Mouse (Mus musculus) A20 (cell line): ENCODE measurements around the gene Pgm1.

Source experiments
- DNase-seq: peaks from one replicate; pipeline ENCODE4 v3.0.0-alpha.2; 2011; ENCODE audit warnings: low read depth, low spot score

The Pgm1 gene

DNA sequence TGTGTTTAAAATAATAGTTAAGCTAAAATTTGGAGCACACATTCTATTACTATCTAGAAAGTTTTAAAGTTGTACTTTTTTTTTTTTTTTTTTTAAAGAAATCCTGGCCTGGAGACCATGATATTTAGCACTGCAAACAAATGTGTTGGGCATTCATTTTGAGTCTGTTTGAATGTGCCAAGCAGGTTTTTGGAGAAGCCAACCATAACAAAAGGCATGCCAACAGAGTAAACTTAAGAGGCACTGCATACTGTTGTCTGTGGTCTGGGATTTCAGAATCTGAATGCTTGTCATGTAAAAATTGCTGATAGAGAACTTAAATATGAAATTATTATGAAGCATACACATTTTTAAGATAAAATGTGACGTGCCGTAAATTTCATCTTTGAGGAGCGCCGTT is 28.0 kb downstream of the Pgm1 start:
- DNase-seq: no peak

DNA sequence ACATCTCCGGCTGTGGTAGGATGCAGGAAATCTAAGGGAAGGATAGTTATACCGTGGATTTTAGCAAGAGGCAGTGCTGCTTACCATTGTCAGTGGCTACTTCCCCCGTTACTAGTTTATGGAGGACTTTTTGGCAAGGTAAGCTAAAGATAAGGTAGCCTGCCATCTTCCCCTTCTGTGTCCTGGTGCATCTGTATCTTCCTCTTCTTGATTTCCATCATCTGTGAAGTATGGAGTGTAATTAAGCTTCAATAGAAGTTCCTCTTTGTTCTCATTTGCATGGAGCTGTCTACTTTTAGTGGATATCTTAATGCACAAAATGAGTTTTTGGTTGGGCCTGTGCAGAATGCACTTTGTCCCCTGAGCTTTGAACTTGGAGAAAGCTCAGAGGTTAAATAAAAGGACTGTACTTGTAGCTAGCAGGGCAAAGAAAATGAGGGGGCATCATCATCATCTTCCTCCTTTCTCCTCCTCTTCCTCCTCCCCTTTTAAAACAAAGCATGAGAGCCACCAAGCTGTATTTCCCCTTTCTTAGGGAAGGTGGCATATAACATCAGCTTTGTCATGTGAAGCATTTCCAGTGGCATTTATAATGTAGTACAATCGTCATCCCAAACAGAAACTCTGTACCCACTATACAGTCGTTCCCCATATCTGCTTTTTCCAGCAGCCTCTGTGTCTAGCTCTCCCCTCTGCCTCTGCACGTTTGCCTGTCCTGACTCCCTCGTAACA is 29.0 kb downstream of the Pgm1 start:
- peak; percentile 29 for DNase-seq

DNA sequence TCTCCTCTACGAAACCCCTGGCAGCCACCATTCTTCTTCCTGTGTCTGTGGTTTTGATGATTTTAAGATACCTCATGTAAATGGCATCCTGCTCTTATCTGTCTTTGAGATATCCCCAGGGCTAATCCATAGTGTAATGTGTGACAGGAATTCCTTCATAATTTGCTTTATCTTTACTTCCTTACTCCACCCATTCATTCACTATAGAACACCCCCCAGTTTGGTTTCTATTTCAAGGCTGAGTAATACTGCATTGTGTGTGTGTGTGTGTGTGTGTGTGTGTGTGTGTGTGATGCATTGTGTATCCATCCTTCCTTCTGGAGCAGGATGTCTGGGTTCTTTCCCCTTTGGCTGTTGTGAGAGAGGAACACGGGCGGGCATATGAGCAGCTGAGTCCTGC is 30.1 kb downstream of the Pgm1 start:
- DNase-seq: no peak

DNA sequence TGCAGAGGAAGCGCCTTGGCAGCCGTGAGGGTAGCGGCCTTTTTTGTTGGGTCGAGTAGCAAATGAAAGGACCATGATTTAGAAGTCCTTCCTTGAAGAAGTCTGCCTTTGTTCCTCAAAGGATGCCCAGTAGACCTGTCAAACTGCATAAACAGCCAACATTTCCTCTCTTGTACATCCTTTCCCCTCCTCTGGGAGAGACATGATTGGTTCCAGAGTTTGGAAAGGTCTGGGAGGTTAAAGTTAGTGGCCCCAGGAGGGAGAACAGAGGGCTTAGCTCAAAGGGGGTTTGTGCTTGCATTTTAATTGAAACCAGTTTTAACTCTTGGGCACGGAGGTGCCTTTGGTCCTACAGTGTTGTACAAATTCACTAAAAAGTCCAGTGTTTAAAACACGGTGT is 37.3 kb downstream of the Pgm1 start:
- DNase-seq: no peak

DNA sequence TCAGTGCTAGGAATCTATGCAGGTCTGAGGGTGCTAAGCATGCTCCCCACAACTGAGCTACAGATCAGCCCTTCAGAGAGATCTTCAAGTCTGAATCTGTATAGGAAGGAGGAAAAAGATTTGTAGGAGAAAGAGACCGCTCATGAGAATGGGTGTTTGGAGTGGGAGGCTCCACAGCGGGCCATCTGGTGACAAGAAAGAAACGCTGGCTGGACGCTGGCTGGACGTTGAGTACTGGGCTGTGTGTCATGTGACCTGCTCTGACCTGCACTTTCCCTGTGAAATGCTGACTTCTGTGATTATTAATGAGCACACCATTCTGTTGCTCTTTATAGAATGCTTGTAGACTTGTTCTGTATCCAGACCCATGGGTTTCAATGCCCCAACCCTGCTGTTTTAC is 40.1 kb downstream of the Pgm1 start:
- DNase-seq: no peak

DNA sequence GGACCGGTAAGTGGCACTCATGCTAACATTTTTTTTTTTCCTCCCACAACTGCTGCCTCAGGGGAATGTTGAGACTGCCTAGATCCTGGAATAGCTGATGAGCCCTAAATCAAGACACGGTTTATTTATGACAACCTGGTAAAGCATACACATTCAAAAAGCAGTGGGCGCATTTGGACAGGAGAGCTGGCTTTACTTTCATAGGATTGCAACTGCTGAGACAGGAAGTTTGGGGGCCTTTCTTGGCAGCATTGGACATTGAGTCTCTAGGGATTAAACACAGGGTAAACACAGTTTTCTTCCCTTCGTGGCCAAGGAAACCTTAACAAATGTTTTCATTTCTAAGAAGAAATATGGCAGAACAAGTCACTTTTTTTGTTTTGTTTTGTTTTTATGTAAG is 40.9 kb downstream of the Pgm1 start:
- no peak for DNase-seq

DNA sequence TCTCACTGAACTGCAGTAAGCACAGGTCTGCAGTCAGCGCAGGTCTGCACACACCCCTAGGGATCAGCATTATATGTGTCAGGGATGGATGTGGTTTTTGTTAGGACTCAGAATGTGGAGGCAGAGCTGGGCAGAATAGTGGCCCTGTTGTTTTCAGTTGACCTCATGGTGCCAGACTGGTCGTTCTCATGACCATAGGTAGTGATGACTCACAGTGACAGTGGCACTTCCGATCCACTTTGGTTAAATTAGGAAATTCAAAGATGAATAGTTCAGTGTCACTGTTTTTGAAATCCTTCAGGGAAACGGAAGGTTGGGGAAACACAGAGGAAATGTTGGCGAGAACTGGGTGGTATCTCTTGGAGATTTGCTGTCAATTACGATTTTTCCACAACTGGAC is 43.7 kb downstream of the Pgm1 start:
- no peak for DNase-seq

DNA sequence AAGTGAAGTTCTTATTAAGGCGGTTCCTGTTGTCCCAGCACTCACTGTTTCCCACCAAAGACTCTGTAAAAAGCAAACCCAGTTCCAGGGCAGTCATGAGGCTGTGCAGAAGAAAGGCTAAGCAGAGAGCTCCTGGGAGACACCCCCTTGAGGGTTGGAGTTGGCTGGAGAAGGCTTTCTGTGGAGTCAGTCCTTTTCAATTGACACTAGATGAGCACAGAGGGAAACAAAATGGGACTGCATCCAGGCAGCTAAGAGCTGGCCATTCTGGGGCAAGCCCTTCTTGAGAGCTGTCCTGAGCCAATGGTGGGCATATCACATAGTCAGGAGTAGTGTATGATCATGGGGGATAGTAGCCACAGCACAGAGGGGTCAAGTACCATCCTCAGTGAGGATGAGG is 44.7 kb downstream of the Pgm1 start:
- no peak for DNase-seq

DNA sequence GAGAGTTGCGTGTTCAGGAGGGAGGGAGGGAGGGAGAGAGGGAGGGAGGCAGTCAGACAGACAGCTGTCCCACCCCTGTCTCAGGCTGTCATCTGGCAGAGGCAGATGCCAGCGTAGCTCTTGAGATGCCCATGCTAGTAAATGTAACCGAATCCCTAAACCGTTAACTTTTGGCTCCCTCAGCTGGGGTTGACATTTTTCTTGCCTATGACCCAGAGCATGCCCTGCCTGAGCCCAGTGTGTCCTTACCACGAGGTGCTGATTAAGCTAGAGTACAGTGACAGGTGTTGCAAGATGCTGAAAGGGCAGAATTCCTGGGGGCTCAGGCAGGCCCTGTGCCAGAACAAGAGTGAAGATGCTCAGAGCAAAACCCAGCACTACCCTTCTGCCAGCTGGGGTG is 45.2 kb downstream of the Pgm1 start:
- no peak for DNase-seq

DNA sequence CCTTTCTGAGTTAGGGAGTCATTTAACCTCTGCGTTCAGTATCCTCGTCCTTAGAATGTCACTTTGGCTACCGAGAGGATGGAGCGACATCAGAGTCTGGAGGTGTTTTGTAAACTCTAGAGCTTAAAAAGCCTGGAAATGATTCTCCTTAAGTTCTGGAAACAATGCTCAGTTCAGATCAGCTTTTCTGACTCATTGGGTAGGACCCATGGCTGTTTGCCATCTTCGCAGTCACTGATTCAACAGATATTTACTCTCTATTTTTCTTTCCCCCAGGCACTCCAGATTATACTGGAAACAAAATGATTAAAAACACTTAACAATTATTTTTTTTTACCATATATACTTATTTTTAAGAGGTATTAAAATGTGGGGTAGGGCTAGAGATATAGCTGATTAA is 50.1 kb downstream of the Pgm1 start:
- no peak for DNase-seq

DNA sequence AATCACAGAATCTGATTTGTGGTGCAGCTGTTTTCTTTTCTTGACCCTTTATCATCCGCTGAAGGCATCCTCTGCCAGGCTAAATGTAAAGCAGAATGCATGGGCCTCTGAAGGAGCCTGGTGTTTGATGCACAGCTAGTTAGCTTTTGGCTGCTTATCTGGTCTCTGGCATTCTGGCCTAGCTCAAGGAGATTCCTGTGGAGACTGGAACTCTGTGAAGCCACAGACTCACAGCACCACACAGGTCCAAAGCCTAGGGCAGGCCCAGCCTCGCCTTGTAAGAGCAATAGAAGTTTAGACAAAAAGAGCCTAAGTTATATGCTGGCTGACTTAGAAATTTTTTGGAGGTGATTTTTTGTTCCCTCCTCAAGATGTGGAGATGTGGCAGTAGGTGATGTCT is 52.0 kb downstream of the Pgm1 start:
- DNase-seq: no peak

DNA sequence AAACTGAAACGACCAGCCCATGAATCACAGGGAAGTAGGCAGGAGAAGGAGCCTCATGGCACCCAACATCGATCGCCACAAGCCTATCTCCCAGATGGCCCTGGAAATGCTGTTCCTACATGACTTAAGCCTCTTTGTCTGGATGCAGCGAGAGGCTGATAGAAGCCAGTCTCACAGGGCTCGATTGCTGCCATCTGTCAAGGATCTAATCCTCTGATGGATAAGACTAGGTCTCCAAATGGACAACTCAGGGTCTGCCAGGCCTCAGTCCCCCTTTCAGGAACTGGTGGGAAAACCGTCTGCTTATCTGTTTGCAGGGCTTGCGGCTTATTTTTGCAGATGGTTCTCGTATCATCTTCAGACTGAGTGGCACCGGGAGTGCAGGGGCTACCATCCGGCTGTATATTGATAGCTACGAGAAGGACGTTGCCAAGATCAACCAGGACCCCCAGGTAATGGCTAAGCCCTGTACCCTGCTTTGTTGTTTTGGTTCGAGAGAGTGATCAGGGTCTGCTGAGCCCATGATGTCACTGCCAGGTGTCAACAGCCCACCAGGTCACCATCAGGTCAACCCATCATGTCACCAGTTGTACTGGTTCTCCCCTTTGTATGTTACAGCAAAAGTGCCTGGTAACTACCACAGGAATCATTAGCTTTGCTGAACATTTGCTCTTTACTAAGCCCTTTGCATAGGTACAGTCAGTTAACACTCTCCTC is 54.6 kb downstream of the Pgm1 start:
- no peak for DNase-seq

DNA sequence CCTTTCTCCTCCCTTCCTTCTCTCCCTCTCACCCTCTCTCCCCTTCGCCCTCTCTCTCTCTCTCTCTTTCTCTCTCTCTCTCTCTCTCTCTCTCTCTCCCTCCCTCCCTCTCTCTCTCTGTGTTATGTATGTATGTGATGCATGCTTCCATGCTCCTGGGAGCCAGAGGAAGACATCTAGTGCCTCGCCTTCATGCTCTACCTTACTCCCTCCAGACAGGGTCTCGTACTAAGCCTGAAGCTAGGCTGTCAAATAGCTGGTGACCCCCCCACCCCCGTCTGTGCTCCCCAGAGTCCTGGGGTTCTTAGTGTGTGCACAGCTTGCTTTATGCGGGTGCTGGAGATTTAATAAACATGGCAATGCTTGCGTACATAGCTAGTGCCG is 55.1 kb downstream of the Pgm1 start:
- DNase-seq: no peak

DNA sequence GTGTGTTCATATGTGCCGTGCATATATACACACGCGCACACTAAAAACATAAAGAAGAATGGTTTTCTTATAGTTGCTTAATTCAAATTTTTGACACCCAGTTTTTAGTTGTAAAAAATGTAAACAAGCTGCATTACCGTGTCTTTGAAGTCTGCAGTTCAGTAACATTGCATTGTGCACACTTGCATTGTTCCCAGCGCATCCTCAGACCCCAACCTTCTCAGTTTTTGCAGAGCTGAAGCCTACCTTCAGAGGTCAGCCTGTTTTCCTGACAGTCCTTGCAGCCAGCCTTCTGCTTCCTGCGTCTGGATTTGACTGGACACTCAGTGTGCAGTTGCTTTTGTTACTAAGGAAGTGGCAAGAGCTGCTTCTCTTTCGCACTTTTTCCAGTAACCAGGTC is 55.9 kb downstream of the Pgm1 start:
- DNase-seq: no peak

DNA sequence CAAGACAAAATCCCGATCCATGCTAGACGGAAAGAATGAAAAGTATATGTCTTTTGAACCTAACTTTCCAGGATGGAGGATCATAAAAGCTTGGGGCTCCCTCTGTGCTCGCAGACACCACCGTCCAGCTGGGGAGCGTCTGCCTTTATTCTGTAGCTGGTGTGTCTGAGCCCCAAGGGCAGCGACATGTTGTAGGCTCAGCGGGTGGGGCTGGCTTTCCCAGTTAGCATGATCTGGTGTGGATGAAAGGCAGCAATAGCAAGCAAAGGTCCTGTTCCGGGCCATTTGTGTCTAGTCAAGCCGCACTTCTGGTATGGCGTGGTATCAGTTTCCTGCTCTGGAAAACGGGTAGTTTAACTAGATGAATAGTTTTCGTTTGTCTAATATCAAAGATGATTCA is 56.4 kb downstream of the Pgm1 start:
- no peak for DNase-seq

DNA sequence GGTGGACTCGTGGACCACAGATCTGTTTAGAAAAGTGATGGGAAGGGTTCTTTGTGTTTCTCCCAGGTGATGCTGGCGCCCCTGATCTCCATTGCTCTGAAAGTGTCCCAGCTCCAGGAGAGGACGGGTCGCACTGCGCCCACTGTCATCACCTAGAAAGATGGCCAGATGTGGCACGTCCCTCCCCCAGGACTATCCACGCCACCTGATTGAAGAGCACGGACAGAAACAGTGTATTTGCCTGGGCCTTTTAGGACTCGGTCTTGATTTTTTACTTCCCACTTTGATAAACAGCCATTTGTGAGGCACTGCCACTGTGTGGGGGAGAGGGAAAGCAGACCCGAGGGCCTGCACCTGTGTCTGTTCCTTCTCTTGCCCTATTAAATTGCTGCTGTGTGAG is 57.4 kb downstream of the Pgm1 start:
- no peak for DNase-seq

DNA sequence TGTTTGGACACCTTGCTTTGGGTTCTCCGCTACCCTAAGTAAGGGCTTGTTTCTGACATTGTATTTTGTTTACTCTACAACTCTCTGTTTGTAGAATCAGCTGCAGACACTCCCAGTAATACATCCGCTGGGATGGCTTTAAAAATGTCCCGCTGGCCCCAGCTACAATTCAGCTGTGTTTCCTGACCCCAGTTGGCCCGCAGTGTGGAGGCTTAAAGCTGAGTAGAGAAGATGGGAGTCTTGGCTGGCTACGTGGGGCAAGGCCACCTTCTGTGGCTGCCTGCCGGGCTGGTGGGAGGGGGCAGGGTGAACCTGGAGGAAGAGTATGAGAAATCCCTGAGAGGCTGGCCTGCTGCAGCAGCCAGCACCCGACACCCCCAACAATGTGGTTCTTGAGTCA is 59.6 kb downstream of the Pgm1 start:
- DNase-seq: no peak

DNA sequence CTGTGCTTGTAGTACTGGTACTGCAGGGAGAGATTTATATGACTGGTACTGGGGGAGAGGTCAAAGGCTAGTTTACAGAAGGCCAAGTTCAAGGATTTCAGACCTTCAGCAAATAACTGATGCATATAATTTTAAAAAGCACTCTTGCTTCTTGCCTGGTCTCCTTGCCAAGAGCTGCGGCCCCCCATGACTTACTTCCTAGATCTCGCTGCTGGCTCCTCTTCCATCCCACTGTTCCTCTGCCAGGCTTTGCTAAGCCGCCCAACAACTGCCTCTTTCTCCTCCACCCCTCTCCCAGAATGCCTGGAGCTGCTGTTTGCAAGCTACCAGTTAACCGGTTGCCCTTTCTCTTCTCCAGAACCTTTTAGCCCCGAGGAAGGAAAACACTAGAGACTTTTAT is 71.8 kb downstream of the Pgm1 start:
- no peak for DNase-seq

DNA sequence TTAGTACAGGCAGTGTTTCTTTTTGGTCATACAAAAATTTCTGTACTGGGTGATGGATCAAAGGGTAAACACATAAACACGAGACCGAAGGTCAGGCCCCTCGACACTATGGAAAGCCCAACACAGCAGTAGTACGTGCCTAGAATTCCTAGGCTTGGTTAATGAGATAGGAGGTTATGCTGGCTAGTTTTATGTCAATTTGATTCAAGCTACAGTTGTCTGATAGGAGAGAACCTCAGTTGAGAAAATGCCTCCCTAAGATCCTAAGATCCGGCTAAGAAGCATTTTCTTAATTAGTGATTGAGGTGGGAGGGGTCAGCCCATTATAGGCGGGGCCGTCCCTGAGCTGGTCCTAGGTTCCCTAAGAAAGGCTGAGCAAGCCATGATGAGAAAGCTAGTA is 72.6 kb downstream of the Pgm1 start:
- no peak for DNase-seq

DNA sequence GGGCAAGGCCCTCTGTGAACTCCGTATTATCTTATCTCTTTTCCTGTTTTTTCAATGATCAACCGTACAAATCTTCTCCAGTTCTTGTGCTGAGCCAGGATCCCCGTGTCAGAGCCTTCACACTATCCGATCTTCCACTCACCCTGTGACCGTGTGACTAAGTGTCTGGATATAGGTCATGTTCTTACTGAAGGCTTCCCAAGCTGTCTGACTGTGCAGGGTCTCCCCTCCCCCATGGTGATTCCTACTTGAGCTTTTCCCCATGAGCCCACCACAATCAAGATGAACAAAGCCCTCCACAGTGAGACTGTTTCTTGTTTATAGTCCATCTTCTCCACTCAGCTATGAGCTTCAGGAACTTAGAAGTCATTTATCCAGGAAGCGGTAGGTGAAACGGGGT is 78.5 kb downstream of the Pgm1 start:
- DNase-seq: no peak

DNA sequence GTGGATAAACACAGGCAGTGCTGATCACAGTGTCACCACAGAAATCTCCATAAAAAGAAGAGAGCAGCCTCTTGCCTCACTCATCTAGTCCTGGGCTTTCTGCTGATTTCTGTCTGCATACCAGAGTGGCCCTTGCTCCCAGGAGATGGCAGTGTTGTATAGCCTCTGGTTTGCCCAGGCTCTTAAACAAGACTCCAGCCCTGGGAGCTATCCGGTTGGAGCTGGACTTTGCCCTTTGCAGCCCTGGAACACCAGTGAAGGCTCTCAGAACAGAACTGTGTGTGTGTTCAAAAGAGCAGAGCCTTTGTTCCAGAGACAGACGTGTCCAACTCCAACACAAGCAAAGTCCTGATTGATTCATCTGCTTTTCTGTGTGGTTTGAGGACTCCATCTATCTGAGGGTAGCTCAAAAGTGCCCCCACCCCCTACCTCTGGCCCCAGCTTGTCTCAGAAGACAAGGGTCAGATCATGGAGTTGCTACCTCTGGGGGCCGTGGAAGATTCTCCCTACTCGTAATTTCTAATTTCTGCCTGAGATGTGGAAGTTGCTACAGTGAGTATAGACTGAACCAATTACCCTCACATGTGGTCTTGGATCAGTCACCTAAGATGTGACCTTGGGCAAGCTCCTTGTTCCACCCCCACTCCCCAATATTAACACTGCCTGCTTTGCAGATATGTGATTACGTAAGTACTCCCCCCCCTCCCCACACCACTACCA is 79.3 kb downstream of the Pgm1 start:
- DNase-seq: peak; percentile 37

DNA sequence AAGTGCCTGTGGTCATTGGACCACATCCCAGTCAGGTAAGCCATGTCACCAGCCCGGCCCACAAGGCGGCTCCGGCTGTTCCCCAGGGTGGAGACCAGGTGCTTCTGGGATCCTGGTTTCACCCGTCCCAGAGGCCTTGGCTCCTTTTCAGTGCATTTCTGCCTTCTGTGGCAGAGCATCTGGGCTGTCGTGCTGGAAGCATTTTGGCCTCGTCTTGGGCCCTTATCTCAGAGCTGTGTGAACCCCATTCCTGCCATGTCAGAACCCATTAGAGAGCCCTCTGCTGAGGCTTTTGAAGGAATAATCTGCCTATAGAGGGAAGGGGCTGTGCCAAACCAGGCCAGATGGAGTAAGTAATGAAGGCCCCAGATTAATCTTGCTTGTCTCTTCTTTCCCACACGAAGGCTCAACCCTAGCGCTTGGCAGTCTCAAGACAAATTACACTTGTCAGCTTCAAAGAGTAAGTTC is 80.0 kb downstream of the Pgm1 start:
- no peak for DNase-seq

DNA sequence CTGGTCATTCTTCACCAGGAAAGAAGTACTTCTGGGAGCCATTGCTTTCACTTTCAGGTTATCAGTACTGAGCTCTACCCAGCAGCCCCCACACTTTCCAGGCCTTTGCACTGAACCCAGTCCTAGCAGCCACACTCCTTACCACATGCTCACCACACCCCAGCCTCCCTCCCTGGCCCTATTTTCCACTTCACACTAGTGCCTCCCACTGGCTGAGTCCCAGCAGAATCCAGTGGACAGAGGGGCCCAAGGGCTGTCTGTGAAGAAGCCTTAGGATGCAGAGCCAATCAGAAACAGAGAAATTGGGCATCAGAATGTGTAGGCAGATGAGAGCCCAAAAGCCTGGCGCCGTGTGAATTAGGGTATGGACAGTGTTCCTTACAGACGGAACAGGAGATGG is 81.7 kb downstream of the Pgm1 start:
- DNase-seq: no peak
